Mouse (Mus musculus) limb, embryonic 15.5 days (tissue): Measurements from ENCODE around the gene 4933428G20Rik. TPM values are rescaled to one million over a fixed set of nuclear protein-coding genes. Genes with fewer than 3 reads are reported as not detected.
A peak's percentile ranks its signal among the peaks of the same experiment; 100 is the strongest.

Experiments
- ATAC-seq: fragments of 200-750 bp; cut with Nextera tagmentation; 2 replicates; pipeline ENCODE4 v1.8.0; 2017; ENCODE audit warnings: low read depth, moderate TSS enrichment; ENCODE audit not compliant: insufficient number of reproducible peaks, low FRiP score, low TSS enrichment
- H3K27ac ChIP-seq: fragments of 300-500 bp; sonication (generic); 2 replicates; pipeline ENCODE4 v1.5.1; 2015; ENCODE audit warnings: moderate library complexity, mild to moderate bottlenecking, inconsistent platforms
- H3K27me3 ChIP-seq: fragments of 300-500 bp; sonication (generic); 2 replicates; pipeline ENCODE4 v1.6.1; 2015; ENCODE audit warnings: inconsistent platforms
- H3K36me3 ChIP-seq: fragments of 300-500 bp; sonication (generic); 2 replicates; pipeline ENCODE4 v1.6.1; 2015; ENCODE audit warnings: inconsistent platforms
- H3K4me1 ChIP-seq: fragments of 300-500 bp; sonication (generic); 2 replicates; pipeline ENCODE4 v1.6.1; 2015; ENCODE audit warnings: inconsistent platforms
- H3K4me2 ChIP-seq: fragments of 300-500 bp; sonication (generic); 2 replicates; pipeline ENCODE4 v1.6.1; 2015; ENCODE audit warnings: mild to moderate bottlenecking, inconsistent platforms
- H3K4me3 ChIP-seq: fragments of 300-500 bp; sonication (generic); 2 replicates; pipeline ENCODE4 v1.5.1; 2015; ENCODE audit warnings: mild to moderate bottlenecking, inconsistent platforms
- H3K9ac ChIP-seq: fragments of 300-500 bp; sonication (generic); 2 replicates; pipeline ENCODE4 v1.6.1; 2015; ENCODE audit warnings: inconsistent platforms
- H3K9me3 ChIP-seq: fragments of 300-500 bp; sonication (generic); 2 replicates; pipeline ENCODE4 v1.6.1; 2016; ENCODE audit warnings: inconsistent platforms
- WGBS: fragments of 180-500 bp; shearing (Covaris S2); methylation state at CpG from one replicate; pipeline ENCODE4 v1.1.7; 2015; 5-methylcytosine and 5-hydroxymethylcytosine counted together
- polyA plus RNA-seq: library from polyadenylated mRNA; unstranded; fragments of >200 nt; fragmentation: Nextera tagmentation; extraction: Ambion mirVana; gene quantifications from 2 replicates; pipeline ENCODE4 v1.2.1, GENCODE M21; 2015

The 4933428G20Rik gene
- polyA plus RNA-seq, 1 experiment from 2014 or later: 1.1 TPM

DNA sequence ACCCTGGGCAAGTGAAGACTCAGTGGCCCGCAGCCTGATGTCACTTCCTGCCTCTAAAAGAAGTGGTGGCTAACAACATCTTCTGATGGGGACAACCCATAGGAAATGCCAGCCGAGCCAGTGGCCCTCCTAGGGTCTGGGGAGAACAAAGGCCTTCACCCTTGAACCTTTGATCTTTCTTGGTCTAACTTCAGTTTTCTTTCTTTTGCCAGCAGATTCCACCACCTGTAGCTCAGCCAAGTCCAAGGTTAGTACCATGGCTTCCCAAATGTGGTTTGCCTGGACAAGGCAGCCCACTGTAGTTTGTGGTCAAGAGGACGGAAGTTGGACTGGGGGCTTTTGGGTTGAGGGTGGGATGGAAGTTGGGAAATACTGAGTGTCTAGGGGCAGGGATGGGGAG lies 7.3 kb downstream of the 4933428G20Rik start:
- H3K36me3 ChIP-seq: peaks cover 73% of the 10 kb centered on the region
- no peak for ATAC-seq

GRCm38 (mm10) chr11:97491640-97492039 lies 8.5 kb downstream of the 4933428G20Rik start:
- Histone ChIP-seq H3K27me3 (no peaks in the 10 kb centered on the region), H3K4me2 (no peak overlapping the region), H3K9ac (no peak overlapping the region), H3K27ac (no peak overlapping the region), H3K36me3 (peaks cover 72% of the 10 kb centered on the region), H3K9me3 (no peaks in the 10 kb centered on the region), H3K4me1 (peaks cover 5% of the 10 kb centered on the region; the same call in 1 of the 2 replicates), H3K4me3 (no peak overlapping the region)
- ATAC-seq: no peak
- WGBS: 77% methylated on average over 10 of the region's 10 CpGs

More for the DNA sequence above, 7.3 kb downstream of the 4933428G20Rik start:
- 89% methylated on average over 3 of the region's 3 CpGs for WGBS
- H3K4me2 ChIP-seq: no peak overlapping the region
- peaks cover 8% of the 10 kb centered on the region for H3K27me3 ChIP-seq
- H3K4me3 ChIP-seq: no peak overlapping the region
- H3K9ac ChIP-seq: no peak overlapping the region
- no peak overlapping the region for H3K27ac ChIP-seq
- H3K4me1 ChIP-seq: peaks cover 5% of the 10 kb centered on the region; the same call in 1 of the 2 replicates
- H3K9me3 ChIP-seq: no peaks in the 10 kb centered on the region

- Histone ChIP-seq H3K9ac (no peak overlapping the region), H3K36me3 (peaks cover 82% of the 10 kb centered on the region), H3K9me3 (no peaks in the 10 kb centered on the region), H3K27ac (no peak overlapping the region), H3K4me1 (peaks cover 5% of the 10 kb centered on the region; the same call in 1 of the 2 replicates), H3K4me3 (no peak overlapping the region), H3K27me3 (no peaks in the 10 kb centered on the region), H3K4me2 (no peak overlapping the region)
- peak; percentile 20 for ATAC-seq
- WGBS: 32% methylated on average over 16 of the region's 16 CpGs
Measured at GRCm38 (mm10) chr11:97489589-97490324, 10.4 kb downstream of the 4933428G20Rik start.

DNA sequence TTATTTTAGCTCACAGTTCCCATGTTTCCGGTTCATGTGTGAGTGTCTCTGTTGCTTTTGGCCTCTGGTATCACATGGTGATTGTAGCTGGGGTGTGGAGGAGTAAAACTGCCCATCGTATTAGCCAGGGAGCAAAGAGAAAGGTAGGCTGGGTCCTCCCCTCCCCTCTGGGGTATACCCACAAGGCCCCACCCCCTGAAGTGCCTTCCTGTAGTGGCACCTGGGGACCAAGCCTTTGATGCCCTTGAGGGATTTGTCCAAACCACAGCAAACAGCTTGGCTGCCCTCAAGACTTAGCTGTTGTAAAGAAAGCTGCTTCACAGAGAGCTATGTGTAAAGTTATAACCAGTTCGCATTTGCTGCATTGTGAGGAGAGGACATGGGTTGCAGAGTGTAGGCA lies 12.5 kb downstream of the 4933428G20Rik start:
- H3K4me1 ChIP-seq: peaks cover 5% of the 10 kb centered on the region; the same call in 1 of the 2 replicates
- H3K9me3 ChIP-seq: no peaks in the 10 kb centered on the region
- no peak for ATAC-seq
- H3K27me3 ChIP-seq: no peaks in the 10 kb centered on the region
- H3K27ac ChIP-seq: no peak overlapping the region
- H3K4me3 ChIP-seq: no peak overlapping the region
- H3K9ac ChIP-seq: no peak overlapping the region
- no peak overlapping the region for H3K4me2 ChIP-seq
- peaks cover 76% of the 10 kb centered on the region for H3K36me3 ChIP-seq
- WGBS: 77% methylated on average over 3 of the region's 3 CpGs

GRCm38 (mm10) chr11:97485661-97486060 lies 14.5 kb downstream of the 4933428G20Rik start:
- Histone ChIP-seq H3K4me2 (no peak overlapping the region), H3K4me3 (no peak overlapping the region), H3K27ac (no peak overlapping the region), H3K4me1 (peaks cover 11% of the 10 kb centered on the region; the same call in 1 of the 2 replicates), H3K27me3 (no peaks in the 10 kb centered on the region), H3K9me3 (no peaks in the 10 kb centered on the region), H3K9ac (no peak overlapping the region), H3K36me3 (peaks cover 75% of the 10 kb centered on the region)
- WGBS: 78% methylated on average over 8 of the region's 8 CpGs
- no peak for ATAC-seq

DNA sequence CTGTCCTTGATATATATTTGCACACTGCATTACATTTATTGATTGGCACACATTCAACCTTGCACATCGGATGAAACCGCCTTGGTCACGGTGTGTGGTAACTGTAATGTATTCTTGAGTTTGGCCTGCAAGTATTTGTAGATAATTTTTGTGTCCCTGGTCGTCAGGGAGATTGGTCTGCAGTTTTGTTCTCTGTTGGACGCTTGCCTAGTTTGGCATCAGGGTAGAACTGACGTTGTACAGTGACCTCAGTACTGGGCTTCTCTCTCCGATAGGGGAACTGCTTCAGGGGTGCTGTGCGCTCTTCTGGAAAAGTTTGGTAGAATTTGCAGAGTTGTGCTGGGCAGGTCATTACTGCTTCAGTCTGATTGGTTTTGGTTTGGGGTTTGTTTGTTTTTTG lies 20.3 kb downstream of the 4933428G20Rik start:
- no peak overlapping the region for H3K9ac ChIP-seq
- H3K36me3 ChIP-seq: peaks cover 86% of the 10 kb centered on the region
- H3K4me1 ChIP-seq: 0 out of 2 replicates have a peak, but pooled peaks cover 6% of the 10 kb centered on the region
- H3K4me3 ChIP-seq: no peak overlapping the region
- H3K27me3 ChIP-seq: no peaks in the 10 kb centered on the region
- H3K27ac ChIP-seq: no peak overlapping the region
- H3K9me3 ChIP-seq: no peaks in the 10 kb centered on the region
- ATAC-seq: no peak
- 82% methylated on average over 8 of the region's 8 CpGs for WGBS
- no peak overlapping the region for H3K4me2 ChIP-seq

DNA sequence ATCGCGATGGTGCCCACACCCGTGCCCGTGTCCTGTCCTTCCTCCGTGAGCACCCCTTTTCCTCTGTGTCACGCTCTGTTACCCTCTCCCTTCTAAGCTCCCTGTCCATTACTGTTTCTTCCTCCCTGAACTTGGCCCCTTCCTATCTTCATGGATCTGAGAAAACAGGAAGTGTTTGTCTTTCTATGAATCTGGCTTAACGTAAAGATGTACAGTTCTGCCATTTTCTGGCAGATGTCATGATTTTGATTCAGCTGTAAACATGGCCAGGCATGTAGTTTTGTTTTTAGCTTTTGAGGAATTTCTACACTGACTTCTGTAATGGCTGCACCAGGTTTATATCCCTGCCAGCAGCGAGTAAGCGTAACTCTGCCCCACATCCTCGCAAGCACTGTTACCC lies 21.1 kb downstream of the 4933428G20Rik start:
- Histone ChIP-seq H3K36me3 (peaks cover 87% of the 10 kb centered on the region), H3K9me3 (no peaks in the 10 kb centered on the region), H3K4me1 (0 out of 2 replicates have a peak, but pooled peaks cover 6% of the 10 kb centered on the region), H3K27me3 (no peaks in the 10 kb centered on the region), H3K9ac (no peak overlapping the region), H3K4me3 (no peak overlapping the region), H3K4me2 (no peak overlapping the region), H3K27ac (no peak overlapping the region)
- ATAC-seq: no peak
- WGBS: 91% methylated on average over 10 of the region's 10 CpGs

GRCm38 (mm10) chr11:97478345-97478744 lies 21.8 kb downstream of the 4933428G20Rik start:
- Histone ChIP-seq H3K9me3 (no peaks in the 10 kb centered on the region), H3K4me1 (0 out of 2 replicates have a peak, but pooled peaks cover 6% of the 10 kb centered on the region), H3K9ac (no peak overlapping the region), H3K36me3 (peaks cover 93% of the 10 kb centered on the region), H3K4me2 (no peak overlapping the region), H3K27ac (no peak overlapping the region), H3K27me3 (no peaks in the 10 kb centered on the region), H3K4me3 (no peak overlapping the region)
- ATAC-seq: no peak
- WGBS: 82% methylated on average over 6 of the region's 6 CpGs

- Histone ChIP-seq H3K27ac (no peak overlapping the region), H3K9me3 (no peaks in the 10 kb centered on the region), H3K9ac (no peak overlapping the region), H3K36me3 (peaks cover 93% of the 10 kb centered on the region), H3K27me3 (no peaks in the 10 kb centered on the region), H3K4me1 (0 out of 2 replicates have a peak, but pooled peaks cover 6% of the 10 kb centered on the region), H3K4me2 (no peak overlapping the region), H3K4me3 (no peak overlapping the region)
- WGBS: 89% methylated on average over 7 of the region's 7 CpGs
- no peak for ATAC-seq
Measured at GRCm38 (mm10) chr11:97477431-97477830, 22.7 kb downstream of the 4933428G20Rik start.

DNA sequence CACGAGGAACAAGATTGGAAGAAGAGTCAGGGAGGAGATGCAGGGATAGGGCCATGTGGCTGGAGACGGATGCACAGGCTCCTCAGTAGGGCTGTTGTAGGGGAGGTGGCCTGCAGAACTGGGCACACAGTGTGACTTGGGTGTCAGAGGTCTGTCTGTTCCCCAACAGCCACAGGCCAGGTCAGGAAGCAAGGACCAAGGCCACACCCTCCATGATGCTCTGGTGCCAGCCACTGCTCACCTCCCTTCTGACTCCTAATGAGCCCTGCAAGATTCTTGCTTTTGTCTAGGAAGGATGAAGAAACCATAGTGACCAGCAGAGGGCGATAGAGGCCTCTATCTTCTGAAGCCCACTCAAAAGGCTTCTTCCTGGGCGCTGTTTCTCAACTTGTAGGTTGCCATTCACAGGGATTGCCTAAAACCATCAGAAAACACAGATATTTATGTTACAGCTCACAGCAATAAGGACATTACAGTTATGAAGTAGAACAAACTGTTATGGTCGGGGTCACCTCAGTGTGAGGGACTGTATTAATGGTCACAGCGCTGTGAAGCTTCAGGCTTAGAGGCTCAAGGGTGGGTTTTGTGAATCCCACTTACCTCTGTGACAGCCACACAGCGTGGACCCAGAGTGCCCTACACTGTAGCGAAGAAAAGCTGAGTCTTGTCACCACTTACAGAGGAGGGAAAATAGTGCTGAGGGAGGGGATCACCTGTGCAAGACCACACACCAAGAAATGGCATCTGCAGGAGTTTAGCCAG lies 23.6 kb downstream of the 4933428G20Rik start:
- Histone ChIP-seq H3K27me3 (no peaks in the 10 kb centered on the region), H3K4me2 (no peak overlapping the region), H3K9me3 (no peaks in the 10 kb centered on the region), H3K4me1 (no peaks in the 10 kb centered on the region), H3K9ac (no peak overlapping the region), H3K4me3 (no peak overlapping the region), H3K27ac (no peak overlapping the region), H3K36me3 (peaks cover 93% of the 10 kb centered on the region)
- ATAC-seq: no peak
- 65% methylated on average over 8 of the region's 8 CpGs for WGBS

DNA sequence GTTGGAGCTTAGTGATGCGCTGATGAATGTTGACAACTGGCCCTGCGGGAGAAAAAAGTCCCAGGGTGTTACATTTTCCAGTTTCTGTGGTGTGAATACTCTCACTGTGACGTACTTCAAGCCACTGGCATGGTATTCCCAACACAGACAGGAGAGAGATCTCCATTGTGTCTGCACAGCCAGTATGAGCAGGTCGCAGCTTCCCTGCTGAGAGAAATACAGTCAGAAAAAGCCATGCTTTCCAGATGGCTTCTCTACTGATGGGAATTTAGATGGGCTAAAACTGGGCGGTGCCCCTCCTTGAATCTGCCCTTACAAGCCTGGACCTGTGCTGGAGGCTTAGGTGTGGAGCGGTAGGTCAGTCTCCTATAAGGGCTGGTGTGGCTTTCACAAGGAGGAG lies 28.9 kb downstream of the 4933428G20Rik start:
- Histone ChIP-seq H3K27me3 (no peaks in the 10 kb centered on the region), H3K9me3 (no peaks in the 10 kb centered on the region), H3K9ac (no peak overlapping the region), H3K36me3 (peaks cover 96% of the 10 kb centered on the region), H3K4me3 (no peak overlapping the region), H3K4me2 (no peak overlapping the region), H3K27ac (no peak overlapping the region; the same call in 1 of the 2 replicates), H3K4me1 (0 out of 2 replicates have a peak, but pooled peaks cover 5% of the 10 kb centered on the region)
- WGBS: 75% methylated on average over 6 of the region's 6 CpGs
- no peak for ATAC-seq

DNA sequence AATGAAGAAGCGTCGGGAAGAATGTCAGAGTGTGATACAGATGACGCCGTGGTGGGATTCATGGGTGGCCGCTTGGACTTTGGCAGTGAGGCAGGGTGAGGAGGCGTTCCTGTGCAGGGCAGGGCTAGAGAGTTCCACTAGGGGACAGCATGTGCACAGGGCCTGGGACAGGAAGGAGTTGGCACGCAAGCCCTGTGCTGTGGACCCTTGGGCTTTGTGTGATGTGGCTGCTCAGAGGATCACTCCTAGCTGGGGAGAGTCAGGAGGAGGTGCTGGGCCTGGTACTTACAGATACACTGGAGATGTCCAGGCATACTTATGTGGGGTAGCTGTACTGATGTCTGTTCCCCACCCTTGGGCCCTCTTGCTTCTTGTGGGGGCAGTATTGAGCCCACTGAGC lies 30.3 kb downstream of the 4933428G20Rik start:
- Histone ChIP-seq H3K4me1 (peaks cover 13% of the 10 kb centered on the region; the same call in 1 of the 2 replicates), H3K4me3 (no peak overlapping the region), H3K9me3 (no peaks in the 10 kb centered on the region), H3K4me2 (no peak overlapping the region), H3K36me3 (peaks cover 96% of the 10 kb centered on the region), H3K9ac (no peak overlapping the region), H3K27ac (no peak overlapping the region), H3K27me3 (no peaks in the 10 kb centered on the region)
- no peak for ATAC-seq
- 95% methylated on average over 7 of the region's 7 CpGs for WGBS
